Mouse (Mus musculus): ENCODE results near the gene Ppp2r5a.

Ppp2r5a gene

DNA sequence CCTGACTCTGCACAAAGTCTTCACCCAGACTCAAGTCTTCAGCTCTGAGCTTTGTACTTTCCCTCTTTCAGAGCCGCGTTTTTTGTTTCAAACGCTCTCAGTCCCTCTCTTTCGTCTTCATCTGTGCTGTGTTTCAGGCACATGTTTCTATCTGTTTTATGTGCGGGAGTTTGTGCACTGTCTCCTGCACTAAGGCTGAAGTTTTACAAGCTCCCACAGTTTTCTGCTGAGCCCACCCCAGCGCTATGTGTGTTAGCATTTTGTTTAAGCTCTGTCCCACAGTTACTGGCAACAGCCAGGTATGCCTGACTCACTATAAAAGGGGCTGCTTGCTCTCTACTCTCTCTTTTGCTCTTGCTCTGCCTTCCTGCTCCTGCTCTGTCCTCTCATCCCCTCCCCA is 16.3 kb upstream of the Ppp2r5a start:
- DNase-seq (ENCODE audit: low read depth in 2 of 2, low spot score in 2 of 2) = no peak

DNA sequence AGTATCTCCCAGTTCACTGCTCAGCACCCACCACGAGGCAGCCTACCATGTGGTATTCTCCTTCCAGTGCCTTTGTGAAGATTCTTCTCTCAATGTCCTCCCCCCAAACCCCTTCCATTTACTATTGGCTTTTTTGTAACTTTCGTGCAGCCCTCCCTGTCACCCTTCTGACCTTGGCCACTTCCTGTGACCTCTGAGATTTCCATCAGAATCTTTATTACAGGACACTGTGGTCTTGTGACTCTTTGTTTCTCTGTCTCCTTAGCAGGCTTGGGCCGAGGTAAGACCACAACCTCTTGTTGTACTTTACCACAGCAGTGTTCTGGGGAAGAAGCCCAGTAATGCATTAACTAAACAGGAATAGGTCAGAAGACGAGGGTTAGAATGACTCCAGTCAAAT is 15.9 kb upstream of the Ppp2r5a start:
- no peak for DNase-seq (ENCODE audit: low read depth in 2 of 2, low spot score in 2 of 2)

DNA sequence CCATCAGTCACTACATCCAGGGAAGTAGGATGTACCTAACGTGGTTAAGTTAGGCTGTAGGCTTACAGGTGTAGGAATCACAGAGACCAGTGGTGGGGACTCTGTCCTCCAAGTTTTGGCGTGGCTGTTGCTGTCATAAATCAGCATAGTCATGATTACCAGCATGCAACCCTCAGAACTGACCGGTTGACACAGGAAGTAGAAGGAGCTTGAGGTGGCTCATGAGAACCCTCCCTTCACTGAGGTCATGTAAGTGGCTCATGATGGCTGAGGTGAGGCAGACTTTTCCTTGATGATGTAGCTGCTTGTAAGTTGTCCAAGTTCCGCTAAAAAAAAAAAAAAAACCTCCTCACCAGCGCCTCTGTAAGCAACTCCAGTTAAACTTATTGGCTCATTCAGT is 14.0 kb upstream of the Ppp2r5a start:
- no peak for DNase-seq (ENCODE audit: low read depth in 2 of 2, low spot score in 2 of 2)

DNA sequence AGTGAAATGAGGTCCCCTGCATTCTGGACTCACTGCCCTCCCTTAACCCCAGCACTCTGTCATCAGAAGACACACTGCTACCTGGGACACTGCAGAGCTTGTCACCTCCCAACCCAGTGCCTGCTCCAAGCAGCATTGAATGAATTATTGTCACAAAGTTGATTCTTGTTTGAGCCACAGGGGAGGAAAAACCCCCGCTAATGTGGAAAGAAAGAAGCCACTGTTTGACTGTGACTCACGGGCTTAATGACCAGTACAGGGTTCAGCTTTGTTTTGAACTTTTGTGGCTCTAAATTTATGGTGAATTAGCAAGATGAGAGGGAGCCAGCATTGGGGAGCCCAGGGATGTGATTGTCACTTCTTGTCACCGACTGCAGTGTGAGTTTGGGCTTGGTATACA is 13.5 kb upstream of the Ppp2r5a start:
- DNase-seq (ENCODE audit: low read depth in 2 of 2, low spot score in 2 of 2) = no peak

DNA sequence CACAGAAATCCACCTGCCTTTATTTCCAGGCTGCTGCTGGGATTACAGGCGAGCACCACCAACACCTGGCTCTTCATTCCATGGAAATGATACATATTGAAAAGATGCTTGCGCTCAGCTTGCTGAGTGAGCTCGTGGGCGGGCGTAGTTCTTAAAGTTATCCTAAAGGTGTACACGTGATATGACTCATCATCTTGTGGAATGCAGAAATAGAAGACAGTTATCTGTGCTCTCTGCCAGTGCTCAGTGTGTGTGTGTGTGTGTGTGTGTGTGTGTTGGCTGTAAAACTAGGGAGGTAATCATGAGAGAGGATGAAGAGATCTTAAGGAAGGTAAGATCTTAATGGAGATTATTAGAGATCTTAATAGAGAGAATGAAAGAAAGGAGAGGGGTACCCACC is 11.4 kb upstream of the Ppp2r5a start:
- no peak for DNase-seq (ENCODE audit: low read depth in 2 of 2, low spot score in 2 of 2)

DNA sequence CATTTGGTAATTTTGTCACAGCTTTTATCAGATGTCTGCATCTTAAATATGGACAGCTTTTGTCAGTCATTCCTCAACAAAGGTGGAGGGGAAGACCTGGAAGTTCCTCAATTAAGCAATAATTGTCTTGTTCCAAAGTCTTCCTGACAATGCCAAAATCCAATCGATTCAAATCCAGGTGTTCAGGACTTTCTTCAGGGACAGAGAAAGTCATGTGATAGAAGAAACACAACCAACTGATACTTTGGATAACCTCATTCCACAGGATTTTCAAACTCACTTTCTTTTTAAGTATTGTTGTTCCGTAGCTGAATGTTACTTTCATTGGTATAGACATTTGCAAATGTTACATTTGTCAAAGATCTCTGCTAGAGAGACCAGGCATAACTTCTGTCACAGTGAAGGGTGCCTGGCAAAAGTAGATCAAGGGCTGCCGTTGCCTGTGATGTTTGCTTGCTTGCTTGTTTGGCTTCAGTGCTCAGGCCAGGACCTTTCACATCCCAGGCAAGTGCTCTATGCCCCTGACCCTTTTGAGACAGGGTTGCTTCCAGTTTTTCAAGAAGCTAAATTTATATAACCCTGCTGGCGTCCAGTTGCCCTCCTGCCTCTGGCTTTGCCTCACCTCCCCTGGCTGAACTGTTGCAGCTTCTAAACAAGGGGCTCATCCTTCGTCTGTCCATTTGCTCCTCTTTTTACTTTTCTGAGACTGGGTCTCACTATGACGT is 10.8 kb upstream of the Ppp2r5a start:
- DNase-seq (ENCODE audit: low read depth in 2 of 2, low spot score in 2 of 2) = no peak

DNA sequence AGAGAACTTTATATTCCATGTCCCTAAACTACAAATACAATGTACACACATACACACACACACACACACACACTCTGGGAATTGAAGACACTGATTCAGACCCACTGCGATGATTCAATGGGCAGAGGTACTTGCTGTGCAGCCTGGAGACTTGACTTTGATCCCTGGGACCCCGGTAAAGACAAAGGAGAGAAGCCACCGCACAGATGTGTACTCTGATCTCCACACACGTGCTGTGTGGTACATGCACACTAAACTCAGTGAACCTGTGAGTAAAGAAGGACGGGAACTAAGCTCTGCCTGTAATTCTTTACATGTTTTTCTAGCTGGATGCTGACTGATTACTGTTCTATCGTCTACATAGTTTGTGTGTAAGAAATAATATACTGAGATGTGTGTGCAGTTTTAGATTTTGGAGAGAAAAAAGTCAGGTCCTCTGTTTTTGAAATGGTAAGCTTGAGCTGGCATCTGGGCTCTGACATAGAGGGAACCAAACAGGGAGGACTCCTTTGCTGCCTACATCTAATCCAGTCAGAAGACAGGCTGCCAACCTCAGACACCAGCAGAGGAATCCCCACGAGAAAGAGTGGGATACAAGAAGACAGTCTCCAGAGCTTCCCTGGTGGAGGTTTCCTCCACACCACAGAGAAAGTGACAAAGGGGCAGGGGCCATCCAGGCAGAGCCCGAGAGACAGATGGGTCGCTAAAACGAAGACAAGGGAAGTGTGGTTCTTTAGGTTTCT is 7.4 kb upstream of the Ppp2r5a start:
- no peak for DNase-seq (ENCODE audit: low read depth in 2 of 2, low spot score in 2 of 2)

DNA sequence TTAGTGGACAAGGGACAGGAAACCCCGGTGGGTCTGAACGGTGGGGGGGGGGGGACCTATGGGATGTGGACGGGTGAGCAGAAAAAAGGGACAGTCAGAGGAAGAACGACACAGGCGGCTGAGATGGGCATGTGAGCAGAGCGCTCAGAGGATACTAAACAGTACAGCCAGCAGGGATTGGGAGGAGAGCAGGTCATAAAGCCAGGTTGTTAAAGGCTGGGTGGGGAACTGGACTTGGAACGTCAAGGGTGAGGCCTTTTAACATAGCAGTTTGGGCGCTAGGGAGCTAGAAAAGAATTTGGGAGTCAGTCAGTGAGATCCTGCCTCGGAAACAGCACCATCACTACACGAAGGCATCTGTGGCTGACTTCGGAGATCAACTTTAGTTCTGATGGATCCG is 4.2 kb upstream of the Ppp2r5a start:
- no peak for DNase-seq (ENCODE audit: low read depth in 2 of 2, low spot score in 2 of 2)

DNA sequence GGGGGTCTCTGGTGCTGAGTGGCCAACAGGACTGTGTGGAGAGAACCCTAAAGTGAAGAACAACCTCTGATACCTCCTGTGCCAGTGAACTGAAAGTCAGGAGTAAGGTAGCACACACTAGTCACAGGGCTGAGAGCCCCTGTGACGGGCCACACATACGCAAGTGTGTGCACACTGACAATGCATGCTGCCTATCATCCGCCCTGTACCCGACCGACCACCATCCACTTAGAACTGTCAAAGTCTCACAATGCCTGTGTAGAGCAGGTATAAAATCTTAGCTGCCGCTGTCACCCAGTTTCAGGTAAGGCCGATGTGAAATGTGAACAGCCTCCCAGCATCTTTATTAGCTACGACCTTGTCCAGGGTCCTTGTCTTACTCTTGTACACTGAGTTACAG is 3.4 kb upstream of the Ppp2r5a start:
- DNase-seq (ENCODE audit: low read depth in 2 of 2, low spot score in 2 of 2) = no peak

DNA sequence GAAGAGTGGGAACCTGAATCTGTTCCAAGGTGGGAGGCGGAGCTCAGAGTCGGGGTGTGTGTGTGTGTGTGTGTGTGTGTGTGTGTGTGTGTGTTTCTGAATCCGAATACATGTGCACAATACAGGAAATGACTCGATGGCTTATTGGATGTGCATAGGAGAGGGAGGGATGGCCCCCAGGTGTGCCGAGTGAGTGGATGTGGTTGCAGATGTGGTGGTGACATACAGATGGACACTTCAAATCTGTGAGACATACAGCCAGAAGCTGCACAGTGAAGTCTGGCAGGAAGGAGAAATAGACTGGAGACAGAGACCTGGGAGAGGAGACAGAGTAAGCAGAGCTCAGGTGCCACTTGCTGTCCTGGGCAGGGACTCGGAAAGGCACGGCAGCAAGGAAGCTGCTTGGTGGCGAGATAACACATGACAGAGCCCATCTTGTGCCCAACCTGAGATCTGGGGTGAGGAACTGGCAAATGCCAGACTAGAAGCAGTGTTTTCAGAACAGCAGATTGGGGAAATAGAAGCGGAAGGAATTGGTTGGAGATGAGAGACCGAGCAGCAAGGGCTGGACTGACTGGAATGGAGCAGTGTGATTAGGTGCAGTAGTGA is 1.8 kb upstream of the Ppp2r5a start:
- peak in 1 of 2 experiments; percentile 22 for DNase-seq (ENCODE audit: low read depth in 2 of 2, low spot score in 2 of 2)

DNA sequence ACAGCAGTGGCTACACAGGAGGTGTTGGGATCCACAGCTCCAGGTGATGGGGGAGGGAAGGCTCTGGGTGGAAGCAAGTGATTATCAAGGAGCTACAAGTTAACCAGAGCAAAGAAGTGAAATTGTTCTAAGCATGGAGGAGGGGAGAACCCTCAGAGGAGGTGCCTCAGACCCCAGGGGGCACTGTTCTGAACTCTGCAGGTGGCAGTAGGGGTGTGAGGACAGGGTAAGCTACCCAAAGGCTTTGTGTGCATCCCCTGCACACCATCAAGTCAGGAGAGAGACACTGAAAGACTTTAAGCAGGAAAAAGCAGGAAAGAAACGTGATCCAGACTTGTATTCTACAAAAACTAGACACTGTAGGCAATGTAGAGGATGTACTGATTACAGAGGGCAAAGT is 1.2 kb upstream of the Ppp2r5a start:
- DNase-seq (ENCODE audit: low read depth in 2 of 2, low spot score in 2 of 2) = peak in 1 of 2 experiments; percentile 53

DNA sequence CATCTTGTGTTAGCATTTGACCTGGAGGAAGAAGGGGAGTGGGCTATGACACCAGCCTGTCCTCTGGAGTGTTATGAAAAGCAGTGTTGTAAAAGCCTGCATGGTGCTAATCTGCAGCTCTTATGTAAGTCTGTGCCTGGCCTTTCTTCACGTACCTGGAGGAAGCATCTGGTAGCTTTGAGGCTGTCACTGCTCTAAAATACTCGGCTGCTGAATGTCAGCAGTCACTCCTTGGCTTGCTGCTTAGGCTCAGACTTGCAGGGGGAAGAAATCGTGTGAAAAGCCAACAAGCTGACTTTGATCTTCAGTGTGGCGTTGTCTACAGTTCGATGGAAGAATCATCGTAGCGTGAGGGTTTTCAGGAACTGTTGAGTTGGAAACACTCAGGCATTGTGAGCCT is 566 bp downstream of the Ppp2r5a start:
- DNase-seq (ENCODE audit: low read depth in 2 of 2, low spot score in 2 of 2) = no peak

DNA sequence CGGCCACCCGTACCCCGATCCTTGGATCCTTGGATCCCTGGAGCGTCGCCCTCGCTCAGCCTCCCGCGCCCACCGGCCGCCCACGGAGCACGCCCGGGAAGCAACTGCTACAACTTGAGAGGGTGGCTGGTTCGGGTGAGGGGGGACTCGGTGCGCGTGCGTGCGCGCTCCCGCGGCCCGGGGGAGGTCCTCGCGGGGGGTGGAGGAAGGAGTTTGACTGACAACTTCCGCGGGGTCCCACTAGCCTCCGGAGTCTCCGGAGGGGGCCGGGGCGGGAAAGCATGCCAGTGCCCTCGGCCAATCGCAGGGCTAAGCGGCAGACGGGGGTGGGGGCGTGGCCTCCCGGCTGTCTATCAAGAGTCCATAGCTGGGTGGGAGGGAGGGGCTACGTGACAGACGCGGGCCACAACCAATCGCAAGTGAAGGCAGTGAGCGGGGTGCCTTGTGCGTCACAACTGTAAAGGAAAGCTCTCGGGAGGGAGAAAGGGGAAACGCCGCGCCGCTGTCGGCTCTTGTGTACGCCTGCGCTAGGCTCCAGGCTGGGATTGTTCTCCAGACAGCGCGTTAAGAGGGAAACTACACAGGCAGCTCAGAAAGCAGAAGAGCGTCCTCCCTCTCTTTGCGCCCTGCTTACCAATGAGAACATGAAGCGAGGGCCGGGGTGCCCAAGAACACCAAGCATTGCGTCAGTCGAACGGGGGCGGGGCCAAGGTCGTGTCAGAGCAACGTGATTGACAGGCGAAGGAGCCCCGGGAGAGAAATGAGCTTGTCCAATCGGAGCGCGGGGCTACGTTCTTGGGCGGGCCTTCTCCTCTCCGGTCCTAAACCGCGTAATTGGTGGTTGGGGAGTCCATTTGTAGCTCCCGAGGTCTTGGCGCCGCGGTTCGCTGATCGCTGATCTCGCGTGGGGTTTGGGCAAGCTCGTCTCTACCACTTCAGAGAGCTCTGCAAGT is 5.9 kb downstream of the Ppp2r5a start:
- DNase-seq (ENCODE audit: low read depth in 2 of 2, low spot score in 2 of 2) = peak; percentile 99

DNA sequence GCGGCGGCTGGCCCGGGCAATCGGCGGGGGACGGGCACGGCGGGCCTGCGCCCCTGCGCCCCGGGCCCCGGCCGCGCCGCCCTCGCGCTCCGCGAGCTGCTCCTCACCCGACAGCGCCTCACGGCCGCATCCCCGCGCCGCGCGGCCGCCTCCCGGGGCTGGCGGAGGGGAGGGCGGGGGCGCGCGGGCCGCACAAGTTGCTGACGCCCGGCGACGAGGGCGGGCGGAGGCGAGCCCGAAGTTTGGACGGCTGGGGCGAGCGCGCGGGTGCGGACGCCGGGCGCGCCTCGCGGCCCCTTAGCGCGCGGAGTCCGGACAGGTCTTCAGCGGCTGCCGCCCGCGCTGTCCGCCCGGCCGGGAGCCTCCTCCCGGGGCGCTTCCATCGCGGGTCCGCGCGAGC is 6.6 kb downstream of the Ppp2r5a start:
- DNase-seq (ENCODE audit: low read depth in 2 of 2, low spot score in 2 of 2) = peak in 1 of 2 experiments; percentile 46

DNA sequence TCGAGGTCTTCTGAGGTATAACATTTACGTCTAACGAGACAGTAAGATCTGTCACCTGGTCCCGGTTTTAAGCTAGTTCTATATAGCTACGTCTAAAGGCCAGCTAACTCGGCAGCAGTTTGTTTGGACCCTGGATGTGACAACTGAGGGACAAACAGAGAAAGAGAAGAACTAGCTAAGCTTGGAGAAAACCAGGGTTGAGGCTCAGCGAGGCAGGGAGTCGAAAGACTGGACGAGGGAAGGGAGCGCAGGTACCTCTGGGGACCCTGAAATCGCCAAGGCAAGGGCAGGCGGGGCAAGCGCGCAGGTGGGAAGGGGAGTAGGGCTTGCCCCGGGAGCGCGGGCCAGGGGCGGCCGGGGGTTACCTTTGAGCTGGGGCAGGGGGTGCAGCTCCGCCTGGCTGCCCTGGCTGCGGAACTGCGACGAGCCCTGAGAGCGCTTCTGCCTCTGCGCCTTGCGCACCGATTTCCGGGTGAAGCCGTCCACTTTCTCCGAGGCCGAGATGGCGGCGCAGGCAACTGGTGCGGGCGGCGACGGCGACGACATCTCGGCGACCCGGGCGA is 7.1 kb downstream of the Ppp2r5a start:
- peak; percentile 55 to 58 for DNase-seq (ENCODE audit: low read depth in 2 of 2, low spot score in 2 of 2)

DNA sequence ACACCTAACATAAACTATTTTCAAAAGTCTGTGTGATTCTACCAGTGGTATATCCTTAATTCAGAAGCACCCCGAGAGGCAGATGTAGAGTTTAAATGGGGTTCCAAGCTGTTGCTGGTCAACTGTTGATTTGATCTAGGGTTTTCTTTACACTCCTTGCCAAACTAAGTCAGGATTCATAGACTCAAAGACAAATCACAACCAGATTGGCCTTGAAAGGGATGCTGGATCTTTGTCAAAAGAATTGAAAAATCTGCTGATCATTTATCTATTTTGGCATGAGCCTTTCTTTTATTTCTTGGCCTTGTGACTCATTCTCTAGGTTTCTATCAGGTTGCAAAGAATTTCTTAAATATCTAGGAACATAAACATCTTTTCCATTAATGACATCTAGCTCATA is 7.9 kb downstream of the Ppp2r5a start:
- DNase-seq (ENCODE audit: low read depth in 2 of 2, low spot score in 2 of 2) = no peak

DNA sequence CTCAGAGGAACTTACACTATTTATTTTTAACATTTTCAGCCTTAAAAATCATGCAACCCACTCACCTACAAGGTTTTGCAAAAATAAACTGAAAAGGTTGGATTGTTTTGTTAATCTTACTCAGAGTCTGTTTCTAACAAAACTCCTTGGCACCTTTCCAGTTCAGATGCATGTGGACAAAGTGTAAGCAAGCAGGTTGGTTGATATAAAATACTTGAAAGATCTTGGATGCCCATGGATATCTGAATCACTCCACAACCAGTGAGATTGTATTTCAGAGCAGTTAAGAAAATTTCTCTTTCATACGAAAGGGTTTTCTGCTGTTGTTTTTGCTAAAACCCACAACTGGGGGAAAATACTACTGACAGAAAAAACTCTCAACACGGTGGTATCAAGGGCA is 8.9 kb downstream of the Ppp2r5a start:
- DNase-seq (ENCODE audit: low read depth in 2 of 2, low spot score in 2 of 2) = no peak

DNA sequence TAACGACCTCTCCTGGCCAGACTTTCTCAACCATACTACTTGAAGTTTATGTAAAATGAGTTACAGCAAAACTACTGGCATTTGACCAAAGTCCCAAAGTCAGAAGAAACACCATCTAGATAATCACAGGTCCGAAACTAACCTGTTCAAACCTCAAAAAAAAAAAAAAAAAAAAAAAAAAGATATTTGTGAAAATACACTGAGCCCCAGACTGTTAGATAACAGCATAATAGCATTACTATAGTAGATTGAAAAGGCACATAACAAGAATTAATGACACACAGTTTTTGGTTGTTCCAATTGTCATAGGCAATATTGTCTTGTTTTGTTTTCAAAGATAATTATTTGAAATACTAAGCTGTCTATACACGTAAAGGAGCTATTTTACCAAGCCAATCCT is 9.5 kb downstream of the Ppp2r5a start:
- DNase-seq (ENCODE audit: low read depth in 2 of 2, low spot score in 2 of 2) = no peak

DNA sequence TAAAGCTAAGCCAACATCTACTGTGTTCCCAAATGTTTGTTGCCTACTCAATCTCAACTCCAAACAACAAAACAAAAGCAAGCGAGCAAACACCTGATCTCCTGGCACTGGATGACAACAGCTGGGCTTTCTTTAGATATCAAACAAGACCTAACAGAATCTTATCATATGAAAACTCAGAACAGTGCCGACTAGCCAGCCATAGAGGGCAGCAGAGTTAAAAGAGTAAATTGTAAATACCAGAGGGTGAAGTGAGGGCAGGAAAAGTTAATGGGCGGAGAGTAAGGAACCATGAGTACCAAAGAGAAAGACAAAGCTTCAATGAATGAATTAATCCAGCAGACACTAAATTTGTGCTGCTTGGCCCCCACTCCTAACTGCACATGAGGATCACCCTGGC is 11.8 kb downstream of the Ppp2r5a start:
- DNase-seq (ENCODE audit: low read depth in 2 of 2, low spot score in 2 of 2) = peak; percentile 51 to 68

DNA sequence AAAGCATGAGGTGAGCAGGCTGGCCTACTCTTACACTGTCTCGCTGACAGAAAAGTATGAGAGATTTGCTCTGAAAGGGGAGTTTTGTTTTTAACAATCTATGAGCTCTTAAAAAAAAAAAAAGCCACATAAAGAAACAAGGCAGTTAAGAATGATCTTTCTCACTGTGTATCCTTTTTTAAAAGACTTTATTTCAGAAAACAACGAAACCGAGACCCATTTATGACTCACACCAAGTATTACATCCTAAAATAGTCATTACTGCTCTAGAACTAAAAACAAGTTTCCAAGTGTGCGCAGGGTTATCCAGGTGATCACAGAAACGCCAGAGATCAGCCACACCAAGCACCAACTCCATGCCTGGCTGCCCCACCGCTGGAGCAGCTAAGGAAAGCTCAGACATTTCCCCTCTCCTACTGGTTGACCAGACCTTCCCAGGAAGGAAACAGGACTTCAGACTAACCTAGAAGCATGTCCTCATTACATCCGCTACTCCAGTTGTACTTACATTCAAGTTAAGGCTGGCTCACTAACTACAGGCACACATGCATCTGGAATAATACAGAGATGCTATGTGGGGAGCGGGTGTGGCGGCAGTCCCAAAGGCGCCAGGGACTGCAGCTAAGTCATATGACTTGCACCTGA is 18.2 kb downstream of the Ppp2r5a start:
- no peak for DNase-seq (ENCODE audit: low read depth in 2 of 2, low spot score in 2 of 2)

Data from CD8-positive naive resting alpha-beta T cell, adult 2 months (primary cell).